Mouse (Mus musculus) spleen, postnatal 10 days (tissue): ENCODE results near the gene Ptbp3.
A peak's percentile ranks its signal among the peaks of the same experiment; 100 is the strongest.
"Not testable (repeated sequence)": the region's sequence is repeated elsewhere in the genome, so short reads cannot be mapped to it uniquely, and the experiment has no call there.

ENCODE experiments used
- DNase-seq, 2 experiments: peaks; one replicate each; pipeline ENCODE4 v3.0.0; 2021 to 2022; ENCODE audit warnings: low spot score in 2 of 2

Gene Ptbp3

DNA sequence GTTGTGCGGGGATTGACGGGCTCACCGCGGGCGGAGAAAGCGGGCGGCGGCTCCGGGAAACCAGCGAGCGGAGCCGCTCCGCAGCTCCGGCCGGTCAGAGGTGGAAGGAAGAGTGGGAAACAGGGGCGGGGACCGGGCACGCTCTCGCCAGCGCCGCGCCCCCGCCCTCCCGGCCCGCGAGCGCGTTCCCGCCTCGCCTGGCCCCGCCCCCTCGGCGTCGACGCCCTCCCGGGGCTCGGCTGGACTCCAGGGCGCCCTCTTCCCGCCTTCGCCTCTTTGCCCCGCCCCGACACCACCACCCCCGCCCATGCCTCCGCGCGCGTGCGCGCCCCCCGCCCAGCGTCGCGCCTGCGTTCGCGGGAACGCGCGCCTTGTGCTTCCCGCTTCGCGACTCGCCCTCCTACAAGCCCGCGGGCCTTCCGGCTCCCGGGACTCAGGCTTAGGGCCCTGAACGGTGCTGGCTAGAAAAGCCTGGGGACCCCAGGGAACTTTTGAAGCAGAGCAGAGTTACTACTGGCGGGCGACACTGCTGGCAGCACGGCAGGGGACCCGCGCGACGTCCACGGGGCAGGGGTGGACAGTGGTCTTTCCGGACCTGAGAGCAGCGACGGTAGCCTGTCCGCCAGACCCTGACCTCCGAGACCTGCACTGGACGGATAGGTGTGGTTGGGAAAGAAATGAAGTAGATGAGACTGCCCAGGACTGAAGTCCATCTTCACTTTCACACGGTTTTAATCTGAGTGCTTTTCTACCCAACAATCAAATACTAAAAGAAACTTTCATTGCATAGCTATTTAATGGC, at the start of gene Ptbp3:
Gene Ptbp3, minus strand, starts transcription at position 190 of the 802 bp plus-strand sequence.
- peak; percentile 89 to 96 for DNase-seq

DNA sequence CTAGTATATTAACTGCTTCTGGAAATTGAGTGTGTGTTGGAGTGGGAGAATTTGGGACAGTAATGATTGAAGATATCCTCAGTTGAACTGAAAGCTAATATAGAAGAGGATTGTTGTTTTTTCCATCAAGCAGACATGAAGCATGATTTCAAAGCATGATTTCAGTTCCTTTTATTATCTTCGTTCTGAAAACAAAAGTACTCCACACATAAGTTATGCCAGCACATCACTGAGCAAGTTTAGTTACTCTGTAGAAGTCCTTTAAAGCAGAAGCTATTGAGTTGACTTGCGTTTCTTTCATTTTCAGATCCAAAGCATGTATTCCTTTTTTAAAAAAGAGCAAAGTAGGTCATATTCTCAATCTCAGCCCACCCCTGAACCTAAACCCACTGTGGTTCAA, 47.4 kb upstream of the Ptbp3 start:
- no peak for DNase-seq

DNA sequence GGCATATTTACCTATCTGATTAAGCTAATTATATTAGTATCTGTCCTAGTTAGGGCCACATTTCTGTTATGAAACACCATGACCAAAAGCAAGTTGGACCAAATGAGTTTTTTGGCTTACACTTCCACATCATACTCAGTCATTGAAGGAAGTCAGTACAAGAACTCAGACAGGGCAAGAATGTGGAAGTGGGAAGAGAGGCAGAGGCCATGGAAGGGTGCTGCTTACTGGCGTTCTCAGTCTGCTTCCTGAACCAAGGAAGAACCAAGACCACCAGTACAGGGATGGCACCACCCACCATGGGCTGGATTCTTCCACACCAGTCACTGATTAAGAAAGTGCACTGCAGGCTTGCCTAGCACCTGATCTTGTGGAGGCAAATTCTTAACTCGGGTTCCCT, 45.5 kb upstream of the Ptbp3 start:
- DNase-seq = no peak

DNA sequence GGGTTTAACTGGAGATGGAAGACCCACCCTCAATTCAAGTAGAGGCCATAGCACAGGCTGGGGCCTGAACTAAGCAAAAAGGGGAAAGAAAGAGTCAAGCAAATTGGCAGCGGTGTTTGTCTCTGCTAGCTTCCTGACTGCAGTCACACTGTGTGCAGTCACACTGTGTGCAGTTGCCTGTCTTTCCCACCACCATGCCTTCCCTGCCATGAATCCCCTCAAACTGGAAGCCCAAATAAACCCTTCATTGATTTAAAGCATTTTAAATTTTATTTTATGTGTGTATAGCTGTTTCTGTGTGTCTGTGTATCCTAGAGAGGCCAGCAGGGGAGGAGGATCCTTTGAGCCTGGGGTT, 38.7 kb upstream of the Ptbp3 start:
- DNase-seq = no peak

DNA sequence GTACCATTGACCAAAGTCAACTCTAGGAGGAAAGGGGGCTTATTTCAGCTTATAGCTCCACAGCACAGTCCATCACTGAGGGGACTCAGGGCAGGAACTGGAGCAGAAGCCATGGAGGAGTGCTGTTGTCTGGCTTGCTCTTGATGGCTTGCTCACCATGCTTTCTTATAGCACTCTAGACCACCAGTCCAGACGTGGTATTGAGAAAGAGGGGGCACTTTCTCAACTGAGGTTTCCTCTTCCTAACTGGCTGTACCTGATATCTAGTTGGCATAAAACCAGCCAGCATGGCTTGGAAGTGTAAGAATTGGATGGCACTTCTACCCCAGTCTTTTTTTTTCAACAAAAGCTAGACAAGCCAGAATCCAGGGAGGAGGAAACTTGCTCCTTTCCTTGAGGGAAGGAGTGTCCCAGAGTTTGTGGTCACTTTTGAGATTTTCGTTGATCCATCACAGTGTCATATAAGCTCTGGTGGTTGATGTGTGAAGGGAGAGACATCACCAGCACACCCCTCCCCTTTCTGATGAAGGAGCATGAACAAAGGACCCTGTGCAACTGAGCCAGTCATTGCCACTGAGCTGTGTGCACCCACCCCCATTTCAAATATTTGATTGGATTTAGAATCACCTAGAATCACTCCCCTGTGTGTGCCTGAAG, 38.2 kb upstream of the Ptbp3 start:
- DNase-seq = no peak

DNA sequence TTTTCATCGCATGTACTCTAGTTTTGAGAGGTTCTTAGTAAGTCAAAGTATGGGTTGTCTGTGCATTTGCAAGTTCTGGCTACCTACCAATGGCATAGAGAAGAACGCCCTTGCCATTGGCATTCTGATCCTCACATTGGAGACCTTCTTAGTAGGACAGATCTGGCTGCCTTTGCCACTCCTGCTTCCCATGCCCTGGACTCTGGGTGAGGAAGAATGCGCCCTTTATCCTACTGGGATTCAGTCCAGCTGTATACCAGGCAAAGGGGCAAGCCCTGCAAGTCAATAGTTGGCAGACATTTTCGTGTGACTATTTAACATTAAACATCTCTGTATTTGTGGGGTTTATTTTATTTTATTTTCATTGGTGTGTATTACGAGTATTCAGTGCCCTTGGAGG, 35.9 kb upstream of the Ptbp3 start:
- no peak for DNase-seq

DNA sequence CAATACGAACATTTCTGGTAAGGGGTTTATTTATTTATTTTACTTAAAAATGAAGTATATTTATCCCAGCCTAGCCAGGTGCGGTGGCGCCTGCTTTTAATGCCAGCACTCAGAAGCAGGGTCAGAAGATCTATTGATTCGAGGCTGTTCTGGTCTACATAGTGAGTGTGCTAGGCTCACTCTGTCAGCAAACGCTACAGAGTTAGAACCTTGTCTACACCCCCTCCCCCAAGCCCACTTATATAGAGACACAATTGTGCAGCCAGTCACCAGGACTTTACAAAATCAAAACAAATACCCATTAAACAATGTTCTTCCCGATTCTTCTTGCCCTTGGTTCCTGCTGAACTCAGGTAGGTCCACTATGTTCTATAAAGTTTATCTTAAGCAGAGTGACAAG, 33.0 kb upstream of the Ptbp3 start:
- no peak for DNase-seq

DNA sequence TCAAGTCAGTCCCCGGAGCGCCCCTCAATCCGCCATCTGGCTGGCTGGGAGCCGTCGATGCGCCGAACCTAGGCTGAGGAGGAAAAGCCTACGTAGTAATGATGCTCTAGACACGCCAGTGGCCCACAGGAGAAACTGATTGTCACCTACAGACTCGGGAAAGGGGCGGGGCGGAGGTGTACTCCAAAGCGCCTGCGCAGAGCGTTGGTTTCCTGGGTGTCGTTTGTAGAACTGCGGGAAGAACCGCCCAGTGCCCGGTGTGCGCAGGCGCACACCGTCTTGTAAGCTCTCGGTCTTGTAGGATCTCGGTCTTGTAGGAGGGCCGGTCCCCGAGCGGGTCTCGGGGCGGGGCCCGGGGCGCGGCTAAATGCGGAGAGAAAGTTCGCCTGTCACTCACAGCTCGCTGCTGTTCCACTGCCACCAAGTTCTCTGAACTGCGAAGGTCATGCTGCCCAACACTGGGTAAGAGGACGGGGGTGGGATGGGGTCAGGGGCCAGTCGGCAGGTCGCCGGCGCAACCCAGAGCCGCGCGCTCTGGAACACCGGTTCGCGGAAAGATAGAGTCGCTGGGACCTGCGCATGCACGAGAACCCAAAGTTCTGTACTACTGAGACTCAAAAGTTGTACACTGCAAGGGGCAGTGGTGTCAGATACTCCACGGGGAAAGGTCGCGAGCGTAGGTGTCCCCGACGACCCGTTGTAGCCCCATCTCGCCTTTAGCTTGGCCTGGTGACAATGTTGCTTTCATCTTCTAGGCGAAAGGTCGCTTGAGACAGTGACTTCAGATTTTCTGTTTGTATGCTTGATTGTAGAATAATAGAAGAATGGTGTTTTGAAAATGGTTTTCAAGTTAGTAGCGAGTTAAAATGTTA, 32.4 kb upstream of the Ptbp3 start, which contains the start of gene Hsdl2:
Gene Hsdl2, plus strand, starts transcription at position 250 of the 872 bp plus-strand sequence.
- DNase-seq = peak; percentile 99 to 100

DNA sequence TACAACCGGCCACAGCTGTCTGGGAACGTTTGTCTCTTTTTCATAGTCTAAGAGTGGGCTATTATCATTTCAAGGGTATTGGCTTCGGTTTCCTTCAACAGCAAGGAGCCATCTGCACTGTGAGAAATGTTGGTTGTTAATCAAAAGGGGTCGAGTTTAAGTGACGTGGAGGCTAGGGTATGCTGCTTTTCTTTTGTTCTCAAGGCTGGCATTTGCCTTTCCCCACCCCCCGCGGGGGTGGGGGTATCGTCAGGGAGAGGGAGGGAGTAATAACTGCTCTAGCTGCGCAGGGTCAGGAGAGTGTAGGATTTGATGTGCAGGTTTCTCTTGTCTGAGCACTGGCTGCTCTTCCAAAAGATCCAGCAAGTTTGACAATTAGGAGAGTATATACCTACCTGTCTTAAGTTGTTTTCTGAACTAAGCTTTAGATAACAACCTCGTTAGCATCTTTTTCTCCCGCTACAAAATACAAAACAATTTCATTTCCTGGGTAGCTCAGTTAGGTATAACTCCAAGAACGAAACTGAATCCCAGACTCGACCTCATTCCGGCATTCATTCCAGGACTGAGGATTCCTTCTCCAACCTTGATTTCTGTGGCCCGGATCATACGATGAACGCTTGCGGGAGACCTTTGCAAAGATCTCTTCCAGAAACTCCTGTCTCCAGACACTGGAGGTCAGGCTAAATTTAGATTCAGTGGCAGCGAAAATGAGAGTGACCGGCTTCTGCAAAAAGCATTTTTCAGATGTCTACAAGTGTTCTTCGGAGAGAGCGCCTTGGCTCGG, 31.5 kb upstream of the Ptbp3 start:
- DNase-seq = peak in 1 of 2 experiments; percentile 38

DNA sequence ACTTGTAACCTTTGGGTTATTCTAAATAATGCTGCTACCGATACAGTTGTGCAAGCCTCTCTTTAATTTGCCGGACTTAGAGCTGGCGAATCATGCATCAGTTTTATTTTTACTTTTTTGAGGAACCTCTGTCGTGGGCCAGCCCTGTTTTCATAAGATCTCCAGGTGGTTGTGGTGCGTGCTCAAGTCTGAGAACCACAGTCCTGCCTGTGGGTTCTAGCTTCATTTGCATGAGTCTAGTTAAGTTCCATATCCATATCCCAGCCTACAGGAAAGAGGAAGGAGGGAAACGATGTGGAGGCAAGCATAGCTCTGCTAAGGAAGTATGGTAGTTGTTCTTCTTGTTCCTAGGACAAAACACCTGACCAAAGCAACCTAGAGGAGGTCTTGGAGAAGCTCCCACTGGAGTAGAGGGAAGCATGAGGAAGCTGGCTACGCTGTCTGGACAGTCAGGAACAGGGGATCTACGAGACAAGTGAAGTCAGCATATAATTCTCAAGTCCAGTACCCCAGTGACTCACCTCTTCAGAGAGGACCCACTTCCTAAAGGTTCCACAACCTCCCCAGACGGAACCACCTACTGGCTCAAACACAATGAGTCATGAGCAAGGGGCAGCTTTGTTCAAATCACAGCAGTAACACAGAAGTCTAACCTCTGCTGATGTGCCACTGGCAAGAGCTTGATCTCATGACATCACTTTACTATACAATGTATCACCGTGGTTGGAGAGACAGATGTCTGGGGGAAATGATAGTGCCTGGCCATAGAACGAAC, 26.2 kb upstream of the Ptbp3 start:
- DNase-seq = no peak

DNA sequence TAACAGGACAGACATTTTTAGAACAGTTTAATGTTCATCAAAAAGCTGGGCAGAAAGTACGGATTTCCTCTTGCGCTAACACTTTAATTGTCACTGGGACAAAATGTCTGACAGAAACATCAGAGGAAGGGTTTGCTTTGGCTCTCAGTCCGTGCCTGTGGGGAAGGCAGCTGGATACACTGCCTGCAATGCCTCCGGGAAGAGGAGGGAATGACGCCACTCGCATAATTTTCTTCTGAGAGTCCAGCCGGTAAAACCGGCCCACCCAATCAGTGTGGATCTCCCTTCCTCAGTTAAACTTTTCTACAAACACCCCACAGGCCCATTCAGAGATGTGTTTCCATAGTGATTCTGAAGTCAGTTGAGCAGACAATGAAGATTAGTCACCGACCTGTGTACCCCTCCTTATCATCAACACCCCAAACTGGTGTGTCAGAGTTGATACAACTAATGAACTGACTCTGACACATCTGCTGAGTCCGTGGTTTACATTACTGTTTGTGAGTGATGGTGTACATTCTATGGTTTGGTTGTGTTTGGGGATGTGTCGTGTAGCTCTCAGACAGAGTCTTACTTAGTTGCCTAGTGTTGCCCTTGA, 23.5 kb upstream of the Ptbp3 start:
- no peak for DNase-seq

DNA sequence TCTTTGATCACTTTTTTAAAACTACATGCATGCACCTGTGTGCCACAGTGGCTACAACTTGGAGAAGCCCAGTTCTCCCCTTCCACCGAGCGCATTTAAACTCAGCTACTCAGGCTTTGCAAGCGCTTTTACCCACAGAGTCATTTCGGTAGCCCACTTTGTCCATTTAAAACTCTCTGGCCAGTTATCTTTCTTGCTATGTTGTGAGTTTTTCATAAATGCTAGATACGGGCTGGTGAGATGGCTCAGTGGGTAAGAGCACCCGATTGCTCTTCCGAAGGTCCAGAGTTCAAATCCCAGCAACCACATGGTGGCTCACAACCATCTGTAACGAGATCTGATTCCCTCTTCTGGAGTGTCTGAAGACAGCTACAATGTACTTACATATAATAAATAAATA, 21.4 kb upstream of the Ptbp3 start:
- DNase-seq = not testable (repeated sequence)

DNA sequence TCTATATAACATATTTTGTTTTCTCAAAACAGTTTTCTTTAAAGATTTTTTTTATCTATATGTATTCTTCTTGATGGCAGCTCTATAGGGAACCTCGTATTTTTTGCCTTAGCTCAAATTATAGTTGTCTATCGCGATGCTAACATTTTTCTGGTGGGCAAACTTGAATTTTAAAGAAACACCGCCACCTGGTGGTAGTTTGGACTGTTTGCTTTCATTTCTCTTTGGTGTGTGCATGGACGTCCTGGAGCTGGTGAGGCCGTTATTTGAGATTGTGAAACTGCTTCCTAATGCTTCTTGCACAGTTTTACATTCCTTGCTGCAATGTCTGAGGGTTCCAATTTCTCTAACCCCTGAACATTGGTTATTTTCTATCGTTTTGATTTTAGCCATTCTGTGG, 20.4 kb upstream of the Ptbp3 start:
- peak; percentile 62 to 83 for DNase-seq

DNA sequence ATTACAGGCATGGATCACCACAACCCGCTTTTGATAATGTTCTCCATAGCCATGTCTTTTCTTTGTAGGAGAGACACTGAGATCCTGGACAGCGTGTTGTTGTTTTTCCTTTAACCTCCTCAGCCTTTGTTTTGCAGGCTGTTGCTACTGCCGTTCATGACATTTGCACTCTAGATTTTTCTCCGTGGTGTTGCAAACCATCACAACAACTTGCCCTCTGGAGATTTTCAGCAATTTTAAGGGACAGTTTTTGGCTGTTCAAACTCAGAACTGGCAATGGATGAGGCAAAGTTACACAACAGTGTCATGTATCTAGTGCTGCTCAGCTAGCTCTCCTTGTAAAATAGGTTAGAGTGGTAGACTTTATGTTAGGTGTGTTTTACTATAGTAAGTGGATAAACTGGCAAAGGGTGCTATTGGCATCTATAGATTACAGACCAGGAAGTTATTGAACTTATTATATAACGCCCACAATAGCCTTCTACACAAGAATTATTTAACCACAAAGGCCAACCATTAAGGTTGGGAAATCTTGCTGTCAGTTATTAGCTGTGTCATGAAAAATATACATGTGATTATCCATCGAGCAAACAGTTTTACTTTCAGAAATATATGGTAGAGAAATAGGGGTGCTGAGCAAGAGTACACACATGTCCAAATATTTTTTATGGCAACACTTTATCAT, 18.6 kb upstream of the Ptbp3 start:
- no peak for DNase-seq

DNA sequence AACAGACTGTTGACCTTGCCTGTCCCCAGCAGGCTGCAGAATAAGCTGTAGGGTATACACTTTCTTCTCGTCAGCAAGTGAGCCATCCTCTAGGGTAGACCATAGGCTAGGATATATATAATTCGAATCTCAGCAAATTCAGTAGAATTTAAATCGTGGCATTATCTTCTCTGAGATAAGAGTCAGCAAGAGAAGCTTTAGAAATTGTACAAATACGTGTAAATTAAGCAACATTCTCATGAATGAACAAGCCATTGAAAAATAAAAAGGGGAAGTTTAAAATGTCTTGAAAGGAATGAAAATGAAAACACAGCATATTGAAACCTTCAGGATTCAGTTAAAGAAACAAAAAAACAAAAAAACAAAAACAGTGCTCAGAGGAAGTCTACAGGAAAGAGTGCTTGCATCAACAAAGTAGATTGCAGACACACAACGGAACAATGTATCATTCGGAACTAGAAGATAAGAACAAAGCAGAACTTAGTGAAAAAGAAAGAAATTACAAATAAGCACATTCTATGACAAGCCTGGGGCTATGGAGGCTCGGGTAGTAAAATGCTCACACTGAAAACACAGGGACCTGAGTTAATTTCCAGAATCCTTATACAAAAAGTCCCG, 16.5 kb upstream of the Ptbp3 start:
- DNase-seq = no peak

DNA sequence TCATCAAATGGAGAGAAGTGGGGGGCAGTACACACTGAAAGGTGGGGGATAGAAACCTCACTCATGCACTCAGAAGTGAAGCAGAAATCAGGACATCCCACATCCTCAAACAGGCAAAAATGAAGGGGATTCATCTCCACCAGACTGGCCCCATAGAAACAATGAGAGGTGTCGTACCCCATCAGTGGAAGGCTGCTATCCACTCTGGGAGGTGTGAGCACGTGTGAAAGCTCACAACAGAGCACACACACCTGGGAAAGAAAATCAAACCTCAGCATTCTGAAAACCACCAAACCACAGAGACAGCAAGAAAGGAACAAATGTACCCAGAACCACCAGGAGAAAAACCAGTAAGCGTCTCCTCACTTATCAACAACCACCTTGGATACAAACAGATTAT, 15.0 kb upstream of the Ptbp3 start:
- DNase-seq = no peak

DNA sequence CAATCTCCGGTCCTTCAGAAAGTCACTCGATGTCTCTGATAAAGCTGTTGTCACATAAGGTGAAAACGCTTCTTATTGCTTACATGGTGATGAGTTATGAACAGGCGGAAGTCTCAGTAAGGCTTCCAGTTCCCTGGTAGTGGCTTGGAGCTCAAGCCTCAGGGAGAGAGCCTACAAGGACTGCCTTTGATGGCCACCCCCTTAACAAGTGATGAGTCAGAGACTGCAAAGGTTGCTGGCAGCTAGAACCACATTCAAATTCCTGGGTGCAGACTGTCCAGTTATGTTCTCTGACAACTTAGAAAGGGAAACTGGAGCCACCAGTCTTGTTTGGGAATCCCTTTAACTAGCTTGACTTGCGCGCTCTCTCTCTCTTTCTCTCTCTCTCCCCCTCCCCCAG, 11.0 kb upstream of the Ptbp3 start:
- DNase-seq = no peak

DNA sequence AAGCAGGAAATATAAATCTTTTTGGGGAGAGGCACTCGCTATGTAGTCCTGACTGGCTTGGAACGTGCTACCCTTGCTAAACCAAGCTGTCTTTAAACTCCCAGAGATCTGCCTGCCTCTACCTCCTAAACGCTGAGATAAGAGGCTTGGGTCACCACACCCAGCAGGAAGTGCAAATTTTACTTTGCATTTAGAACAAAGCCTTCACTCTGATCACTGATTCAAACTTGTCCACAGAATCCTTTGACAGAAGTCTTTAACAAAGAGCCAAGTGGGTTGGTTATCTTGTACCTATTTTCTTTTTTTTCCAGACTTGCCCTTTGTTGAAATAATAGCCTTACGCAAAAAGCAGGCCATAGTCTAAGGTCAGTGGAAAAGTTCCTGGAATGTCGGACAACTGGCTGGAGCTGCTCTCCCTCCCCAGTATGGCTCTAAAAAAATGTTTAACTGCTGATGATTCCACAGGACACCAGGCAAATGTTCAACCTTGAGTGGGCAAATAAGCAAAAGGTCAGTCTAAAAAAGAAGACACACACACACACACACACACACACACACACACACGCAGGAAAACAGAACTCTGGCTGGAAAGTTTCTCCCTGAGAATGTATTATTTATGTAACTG, 9.0 kb upstream of the Ptbp3 start:
- no peak for DNase-seq

DNA sequence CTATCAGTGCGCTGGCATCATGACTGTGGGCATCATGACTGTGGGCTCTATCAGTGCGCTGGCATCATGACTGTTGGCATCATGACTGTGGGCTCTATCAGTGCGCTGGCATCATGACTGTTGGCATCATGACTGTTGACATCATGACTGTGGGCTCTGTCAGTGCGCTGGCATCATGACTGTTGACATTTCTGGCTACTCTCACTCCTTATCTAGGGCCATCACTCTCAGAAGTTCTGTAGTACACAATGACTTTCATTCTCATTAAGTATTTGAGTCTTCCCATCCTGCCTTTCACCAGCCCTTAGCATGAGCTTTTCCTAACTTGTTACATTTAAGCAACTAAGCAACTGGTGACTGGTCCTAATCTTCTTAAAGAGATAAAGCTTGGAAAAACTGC, 8.2 kb upstream of the Ptbp3 start:
- DNase-seq = not testable (repeated sequence)
